Mouse (Mus musculus) spleen, adult 2 months (tissue): Measurements from ENCODE around the gene S100pbp.

Source experiments
- CTCF ChIP-seq: fragments of 200-500 bp; IDR thresholded peaks from 2 replicates; pipeline ENCODE4 v1.5.1; 2011; ENCODE audit warnings: mild to moderate bottlenecking, inconsistent platforms; ENCODE audit not compliant: insufficient read depth, insufficient read length, insufficient replicate concordance; ENCODE audit errors: extremely low read depth
- POLR2A ChIP-seq: fragments of 200-500 bp; IDR thresholded peaks from 2 replicates; pipeline ENCODE4 v1.6.1; 2011; ENCODE audit warnings: low read depth, low read length, inconsistent platforms

GRCm38 (mm10) chr4:129226441-129226963, 37.0 kb upstream of the S100pbp start:
- TF ChIP-seq CTCF, result no peak
- TF ChIP-seq POLR2A, result no peak
